Mouse (Mus musculus): ENCODE measurements around the gene Htt.

Gene Htt

DNA sequence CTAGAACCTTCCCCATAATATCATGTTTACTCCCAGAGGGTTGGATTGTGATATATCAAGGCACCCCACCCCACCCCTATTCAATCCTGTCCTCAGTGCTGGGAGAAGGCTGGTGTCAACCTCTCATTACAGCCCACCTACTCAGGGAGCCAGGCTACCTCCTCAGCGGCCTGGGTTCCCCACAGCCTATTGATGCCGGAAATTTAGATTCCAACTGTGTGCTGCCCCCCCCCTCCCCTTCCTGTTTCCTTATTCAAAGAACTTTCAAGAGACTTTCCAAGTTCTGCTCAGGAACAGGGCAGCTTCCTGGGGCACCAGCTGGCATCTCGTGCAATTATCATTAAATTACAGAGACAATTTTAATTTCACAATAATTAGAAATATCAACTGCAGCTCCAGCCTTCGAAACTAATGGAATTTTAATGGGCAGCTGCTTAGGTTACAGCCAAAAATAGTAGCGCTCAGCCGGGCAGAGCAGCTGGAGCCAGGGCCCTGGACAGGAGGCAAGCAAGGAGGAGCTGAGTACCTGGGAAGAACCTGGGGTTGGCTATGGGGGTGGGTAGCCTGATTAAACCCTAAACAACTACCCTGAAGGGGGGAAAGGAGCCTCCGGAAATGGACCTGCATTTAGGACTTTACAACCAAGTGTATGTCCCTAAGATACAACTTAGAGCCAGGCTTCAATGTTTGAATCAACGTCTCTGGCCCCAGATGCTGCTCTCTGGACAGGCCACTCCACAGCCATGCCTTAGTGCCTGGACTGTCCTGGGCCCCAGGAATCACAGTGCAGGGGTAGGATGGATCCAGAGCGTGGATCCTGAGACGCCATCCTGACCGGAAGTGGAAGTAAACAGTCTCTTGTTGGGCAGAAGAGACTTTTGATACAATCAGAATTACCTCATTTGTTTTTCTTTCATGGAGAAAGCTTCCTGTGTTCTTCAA is 170.2 kb downstream of the Htt start:
- no peak for DNase-seq

DNA sequence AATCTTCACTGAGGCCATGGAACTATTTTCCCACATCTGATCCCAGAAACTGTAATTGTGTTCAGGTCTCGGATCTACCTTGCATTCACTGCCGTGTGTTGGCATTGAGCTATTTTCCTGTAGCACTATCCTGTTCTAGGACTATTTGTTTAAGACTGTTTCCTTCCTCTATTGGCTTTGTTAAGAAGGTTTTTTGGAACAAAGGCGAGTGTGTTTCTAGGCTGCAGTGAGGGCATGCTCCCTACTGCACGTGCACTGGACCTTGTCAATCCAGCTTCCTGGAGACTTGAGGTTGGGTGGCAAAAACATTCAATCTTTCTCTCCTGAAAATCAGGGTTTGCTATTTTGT is 170.9 kb downstream of the Htt start:
- no peak for DNase-seq

DNA sequence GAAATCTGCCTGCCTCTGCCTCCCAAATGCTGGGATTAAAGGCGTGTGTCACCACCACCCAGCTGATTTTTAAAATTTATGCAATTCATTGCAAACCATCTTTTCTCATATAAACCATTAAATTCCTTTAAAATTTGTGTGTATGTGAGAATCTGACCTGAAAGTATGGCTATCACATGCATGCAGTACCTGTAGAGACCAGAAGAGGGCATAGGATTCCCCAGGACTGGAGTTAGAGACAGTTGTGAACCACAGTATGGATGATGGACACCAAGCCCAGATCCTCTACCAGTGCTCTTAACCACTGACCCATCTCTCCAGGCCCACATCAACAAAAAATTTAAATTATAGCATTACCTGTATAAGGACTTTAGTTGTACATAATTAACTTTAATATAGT is 171.9 kb downstream of the Htt start:
- no peak for DNase-seq

DNA sequence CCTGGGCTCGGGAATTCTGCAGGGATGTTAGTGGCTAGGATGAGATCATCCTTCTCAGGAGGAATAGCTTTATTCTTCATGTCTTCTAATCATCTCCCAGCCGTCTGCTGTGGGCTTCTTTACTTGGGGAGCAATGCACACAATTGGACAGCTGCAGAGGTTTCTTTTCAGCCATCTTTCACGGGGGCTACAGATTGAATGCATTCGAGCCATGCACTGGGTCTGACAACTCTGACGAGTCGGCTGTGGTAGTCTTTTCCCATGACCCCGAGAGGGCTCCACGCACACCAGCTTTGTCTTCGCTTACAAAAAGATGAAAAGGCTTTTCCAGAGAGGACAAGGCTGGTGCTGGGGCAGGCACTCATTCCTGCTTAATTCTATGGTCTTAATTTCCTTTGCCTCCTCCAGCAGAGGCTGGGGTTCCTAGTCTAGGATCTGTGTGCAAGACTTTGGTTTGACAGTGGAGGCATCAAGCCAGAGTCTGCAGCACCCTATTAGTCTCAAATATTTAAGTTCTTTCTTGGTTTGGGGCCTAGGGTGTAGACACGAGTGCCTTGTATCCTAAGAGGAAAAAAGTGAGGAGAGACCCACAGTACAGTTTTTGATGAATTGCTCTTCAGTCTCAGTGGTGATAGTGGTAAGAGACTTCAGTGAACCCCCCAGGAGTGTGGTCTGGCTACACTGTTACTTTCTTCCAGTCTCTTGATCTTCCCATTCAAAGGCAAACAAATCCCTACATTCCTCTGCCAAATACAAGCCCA is 180.3 kb downstream of the Htt start:
- DNase-seq: no peak

DNA sequence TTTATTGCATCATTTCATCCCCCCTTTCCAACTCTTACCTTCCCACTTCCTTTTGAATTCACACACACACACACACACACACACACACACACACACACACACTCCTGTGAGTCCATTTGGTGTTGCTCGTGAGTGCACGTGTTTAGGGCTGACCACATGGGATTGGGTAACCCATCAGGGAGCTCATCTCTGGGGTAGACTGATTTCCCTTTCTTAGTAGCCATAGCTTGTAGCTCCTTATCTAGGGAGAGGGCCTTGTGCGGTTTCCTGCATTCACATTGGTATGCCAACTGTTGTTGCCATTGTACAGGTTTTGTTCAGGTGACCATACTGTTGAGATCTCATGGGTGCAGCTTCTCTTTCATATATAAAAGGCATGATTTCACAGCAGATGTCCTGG is 181.9 kb downstream of the Htt start:
- no peak for DNase-seq

DNA sequence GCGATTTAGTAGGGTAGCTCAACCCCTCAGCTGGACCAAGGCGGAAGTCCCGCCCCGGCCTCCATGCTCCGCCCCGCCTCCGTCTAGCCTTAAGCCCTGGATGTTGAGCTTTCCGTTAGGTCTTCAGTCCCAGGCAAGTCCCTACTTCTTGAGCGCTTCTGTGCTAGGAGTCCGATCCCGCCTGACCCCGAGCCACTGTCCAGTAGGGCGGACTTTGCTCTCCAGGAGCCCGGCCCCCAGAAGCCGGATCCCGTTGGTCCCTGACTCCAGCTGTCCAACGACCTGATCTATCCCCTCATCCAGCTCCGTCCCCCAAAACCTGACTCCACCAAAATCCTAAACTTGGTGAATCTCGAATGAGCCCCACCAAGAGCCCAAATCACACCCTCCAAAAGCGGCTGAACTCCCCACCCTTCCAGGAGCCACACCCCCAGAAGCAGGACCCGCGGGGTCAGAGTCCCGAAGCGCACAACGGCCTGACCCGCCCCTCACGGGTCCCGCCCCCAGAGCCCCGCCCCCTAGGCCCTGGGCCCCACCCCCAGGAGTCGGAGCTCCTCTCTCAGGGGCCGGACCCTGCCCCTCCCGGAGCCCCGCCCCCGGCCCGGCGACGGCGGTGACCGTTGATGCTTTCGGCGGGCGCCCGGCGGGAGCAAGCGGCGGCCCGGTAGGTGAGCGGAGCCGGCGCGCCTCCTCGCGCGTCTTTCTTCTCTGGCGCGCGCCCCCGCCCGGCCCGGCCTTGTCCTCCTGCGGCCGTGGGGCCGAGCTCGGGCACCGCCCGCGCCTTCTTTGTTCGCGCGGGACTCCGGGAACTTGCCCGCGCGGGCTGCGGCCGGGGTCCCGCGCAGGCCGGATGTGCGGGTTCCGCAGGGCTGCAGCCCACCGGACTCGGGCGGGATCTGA is 187.6 kb downstream of the Htt start, which contains the start of gene Rgs12:
Gene Rgs12, plus strand, starts transcription at position 585 of the 900 bp plus-strand sequence.
- DNase-seq: peak; percentile 86

DNA sequence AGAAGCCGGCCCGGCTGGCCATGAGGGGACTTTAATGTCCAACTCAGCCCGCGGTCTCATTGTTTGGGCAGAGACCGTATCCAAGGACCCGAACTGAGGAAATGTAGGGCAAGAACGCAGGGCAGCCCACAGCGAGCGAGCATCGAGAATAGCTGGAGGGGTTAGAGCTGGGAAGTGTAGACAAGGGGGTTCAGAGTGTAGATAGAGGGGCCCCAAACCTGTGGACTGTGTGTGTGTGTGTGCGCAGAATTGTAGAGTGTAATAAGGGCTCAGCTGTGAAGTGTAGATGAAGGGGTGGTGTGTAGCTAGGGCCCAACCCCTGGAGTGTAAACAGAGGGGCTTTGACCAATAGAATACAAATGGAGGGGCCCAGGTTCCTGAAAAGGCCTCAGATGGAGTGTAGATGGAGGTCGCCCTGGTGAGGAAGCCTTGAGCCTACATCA is 188.2 kb downstream of the Htt start:
- no peak for DNase-seq

- DNase-seq: peak; percentile 16
These were observed 189.1 kb downstream of the Htt start for GRCm38 (mm10) chr5:34950486-34951160.

DNA sequence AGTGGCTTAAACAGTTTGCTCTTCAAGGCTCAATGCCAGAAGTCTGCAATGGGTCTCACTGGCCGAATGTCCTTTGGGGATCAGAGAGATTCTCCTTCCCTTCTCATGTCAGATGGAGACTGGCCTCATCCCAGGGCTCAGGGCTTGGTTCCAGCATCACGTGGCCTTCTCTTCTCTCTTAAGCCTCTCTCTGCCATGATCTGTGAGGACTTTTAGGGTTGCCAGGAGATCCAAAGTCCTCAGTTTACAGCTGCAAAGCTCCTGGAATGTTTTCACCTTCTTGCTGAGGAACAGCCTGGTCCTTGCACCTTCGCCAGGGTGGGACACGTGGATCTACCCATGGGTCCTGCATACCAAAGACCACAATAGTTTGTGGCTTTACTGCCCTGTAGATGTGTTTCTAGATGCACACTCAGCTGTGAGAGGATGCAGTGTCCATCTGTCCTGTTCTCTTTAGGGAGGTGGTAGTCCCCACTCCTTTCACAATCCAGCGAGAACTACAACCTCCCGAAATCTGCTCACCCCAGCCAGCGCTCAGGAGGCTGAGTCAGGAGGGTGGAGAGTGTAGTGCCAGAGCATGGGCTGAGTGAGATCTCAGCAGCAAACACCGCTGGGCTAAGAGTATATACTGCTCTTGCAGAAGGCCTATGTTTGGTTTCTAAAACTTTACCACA is 189.8 kb downstream of the Htt start:
- no peak for DNase-seq

GRCm38 (mm10) chr5:34954508-34954907 is 193.0 kb downstream of the Htt start:
- no peak for DNase-seq

DNA sequence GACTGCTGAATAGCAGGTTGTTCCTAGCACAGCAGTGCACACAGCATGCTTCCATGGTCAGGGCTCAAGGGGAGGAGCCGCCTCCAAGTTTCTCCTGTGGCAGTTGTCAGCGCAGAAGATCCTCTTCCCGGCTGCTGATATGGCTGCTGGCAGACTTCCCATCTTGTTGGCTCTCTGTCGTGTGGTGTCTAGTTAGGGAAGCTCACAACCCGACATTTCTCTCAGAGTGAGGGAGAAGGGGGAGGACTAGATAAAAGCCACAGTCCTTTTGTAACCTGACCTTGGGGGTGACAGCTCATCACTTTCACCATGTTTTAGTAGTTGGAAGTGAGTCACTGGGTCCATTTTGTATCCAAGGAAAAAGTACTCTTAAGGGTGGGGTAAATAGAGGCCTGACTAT is 194.1 kb downstream of the Htt start:
- DNase-seq: no peak

DNA sequence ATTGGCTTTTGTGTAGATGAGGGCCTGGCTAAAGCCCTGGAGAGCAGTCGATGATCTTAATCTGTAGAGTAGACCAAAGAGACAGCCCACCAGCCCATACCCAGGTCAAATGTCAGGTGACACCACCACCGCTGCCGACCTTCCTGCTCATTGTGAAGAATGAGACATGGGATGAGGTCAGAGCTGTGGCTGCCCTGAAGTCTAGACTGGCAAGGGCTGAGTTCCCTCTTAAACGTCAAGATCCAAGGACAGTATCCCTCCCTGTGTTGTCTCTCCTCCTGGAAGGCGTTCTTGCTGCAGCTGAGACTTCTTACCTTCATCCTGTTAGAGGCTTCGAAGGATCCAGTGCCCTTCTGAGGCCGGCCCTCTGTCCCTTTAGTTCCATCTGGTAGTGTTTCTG is 194.6 kb downstream of the Htt start:
- DNase-seq: no peak

GRCm38 (mm10) chr5:34957015-34957414 is 195.5 kb downstream of the Htt start:
- no peak for DNase-seq

DNA sequence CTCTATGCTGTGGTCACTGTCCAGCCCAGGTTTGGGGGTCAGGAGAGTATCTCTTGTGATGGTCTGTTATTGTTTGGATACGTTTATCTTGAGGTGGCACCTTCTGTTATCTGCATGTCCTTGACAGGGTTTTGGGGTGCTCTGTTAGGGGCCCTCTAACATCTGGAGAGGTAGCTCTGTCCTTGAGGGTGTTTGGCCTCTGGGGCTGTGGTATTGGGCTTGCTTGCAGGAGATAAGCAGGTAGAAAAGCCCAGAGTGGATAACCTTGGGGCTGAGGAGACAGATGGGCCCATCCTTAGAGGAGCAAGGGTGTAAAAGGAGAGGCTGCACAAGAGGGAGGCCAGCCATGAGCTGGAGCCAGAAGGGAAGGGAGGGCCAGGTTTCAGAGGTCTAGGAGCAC is 198.5 kb downstream of the Htt start:
- no peak for DNase-seq

Data from thymus, postnatal 25 days (tissue).